Mouse (Mus musculus): ENCODE measurements around the gene Ints14.

GRCm38 (mm10) chr9:64951161-64951657 is 9.5 kb upstream of the Ints14 start, which contains the start of gene Slc24a1:
- no peak for TF ChIP-seq CTCF (IDR thresholded peaks at IDR 0.05; ENCODE audit: control insufficient read depth, insufficient read depth, insufficient replicate concordance, low read depth, low read length)
- no peak for TF ChIP-seq POLR2A (IDR thresholded peaks at IDR 0.05; ENCODE audit: control insufficient read depth, low read depth, low read length)

All from testis, adult 2 months (tissue).